Mouse (Mus musculus) mesoderm, embryonic 11.5 days (tissue): ENCODE results near the gene Lsm7.
"Not testable (repeated sequence)": the region's sequence is repeated elsewhere in the genome, so short reads cannot be mapped to it uniquely, and the experiment has no call there.

Experiments used
- DNase-seq: peaks from one replicate; pipeline ENCODE4 v3.0.0-alpha.2; 2012; ENCODE audit warnings: low read depth, low spot score

Gene Lsm7

DNA sequence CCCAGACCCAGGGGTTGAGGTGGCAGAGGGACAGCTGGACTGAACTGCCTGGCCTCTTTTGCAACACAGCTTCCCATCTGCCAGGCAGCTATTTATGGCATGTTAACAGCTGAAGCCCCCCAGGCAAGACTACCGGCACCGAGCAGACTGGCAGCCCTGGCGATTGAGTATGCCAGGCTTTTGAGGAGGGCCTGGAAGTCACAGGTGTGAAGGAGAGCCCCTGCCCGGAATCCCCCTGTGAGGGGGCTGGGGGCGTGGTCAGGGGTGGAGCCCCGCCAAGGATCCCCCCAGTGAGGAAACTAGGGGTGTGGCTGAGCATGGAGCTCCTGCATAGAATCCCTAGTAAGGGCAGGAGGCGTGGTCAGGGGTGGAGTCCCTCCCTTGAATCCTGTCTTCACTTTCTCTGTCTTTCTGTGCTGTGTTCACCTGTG lies 18.0 kb downstream of the Lsm7 start:
- no peak for DNase-seq

DNA sequence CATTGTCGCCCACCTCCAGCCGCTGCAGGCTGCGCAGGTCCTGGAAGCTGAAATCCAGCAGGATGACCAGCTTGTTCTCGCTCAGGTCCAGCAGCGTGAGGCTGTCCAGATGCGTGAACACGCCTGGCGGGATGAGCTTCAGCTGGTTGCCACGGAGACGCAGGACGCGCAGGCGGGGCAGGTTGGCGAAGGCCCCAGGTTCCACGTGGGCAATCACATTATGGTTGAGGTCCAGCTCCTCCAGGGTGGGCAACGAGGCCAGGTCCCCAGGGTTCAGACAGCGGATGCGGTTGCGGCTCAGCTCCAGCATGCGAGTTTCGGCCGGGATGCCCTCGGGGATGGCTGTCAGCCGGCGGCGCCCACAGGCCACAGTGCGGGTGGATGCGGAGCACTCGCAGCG lies 19.4 kb downstream of the Lsm7 start:
- DNase-seq = no peak

DNA sequence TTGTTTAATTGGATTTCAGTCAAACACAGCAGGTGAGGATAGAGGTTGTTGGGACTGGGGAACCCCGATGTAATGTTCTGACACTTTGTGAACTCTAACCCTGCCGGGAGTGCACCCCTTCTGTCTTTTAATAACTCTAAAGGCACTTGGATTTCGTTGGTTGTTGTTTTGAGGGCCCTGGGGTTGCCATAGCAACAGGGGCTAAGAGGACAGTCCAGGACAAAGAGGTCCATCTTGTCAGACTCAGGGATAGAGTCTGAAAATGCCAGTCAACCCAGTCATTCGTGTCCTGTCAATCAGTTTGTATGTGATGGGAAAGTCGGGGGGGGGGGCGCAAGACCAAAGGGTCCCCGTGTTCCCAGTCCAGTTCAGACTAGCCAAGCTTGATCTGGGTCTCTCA lies 22.2 kb downstream of the Lsm7 start:
- no peak for DNase-seq

DNA sequence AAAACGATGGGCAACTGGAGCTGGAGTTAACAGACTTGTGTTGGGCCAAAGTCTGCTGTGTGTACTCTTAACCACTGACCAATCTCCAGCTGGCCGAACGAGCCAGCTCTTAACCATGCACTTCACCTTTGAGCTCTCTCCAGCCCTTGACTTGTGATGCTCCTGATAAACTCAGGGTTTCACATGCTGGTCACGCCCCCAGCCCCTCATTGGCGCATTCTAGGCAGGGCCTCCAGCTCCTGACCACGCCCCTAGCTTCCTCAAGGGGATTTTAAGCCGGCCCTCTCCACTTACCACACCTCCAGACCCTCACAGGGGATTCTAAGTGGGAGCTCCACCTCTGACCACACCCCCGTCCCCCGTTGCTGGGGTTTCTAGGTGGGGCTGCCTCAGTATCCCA lies 23.9 kb downstream of the Lsm7 start:
- DNase-seq = peak; percentile 84

DNA sequence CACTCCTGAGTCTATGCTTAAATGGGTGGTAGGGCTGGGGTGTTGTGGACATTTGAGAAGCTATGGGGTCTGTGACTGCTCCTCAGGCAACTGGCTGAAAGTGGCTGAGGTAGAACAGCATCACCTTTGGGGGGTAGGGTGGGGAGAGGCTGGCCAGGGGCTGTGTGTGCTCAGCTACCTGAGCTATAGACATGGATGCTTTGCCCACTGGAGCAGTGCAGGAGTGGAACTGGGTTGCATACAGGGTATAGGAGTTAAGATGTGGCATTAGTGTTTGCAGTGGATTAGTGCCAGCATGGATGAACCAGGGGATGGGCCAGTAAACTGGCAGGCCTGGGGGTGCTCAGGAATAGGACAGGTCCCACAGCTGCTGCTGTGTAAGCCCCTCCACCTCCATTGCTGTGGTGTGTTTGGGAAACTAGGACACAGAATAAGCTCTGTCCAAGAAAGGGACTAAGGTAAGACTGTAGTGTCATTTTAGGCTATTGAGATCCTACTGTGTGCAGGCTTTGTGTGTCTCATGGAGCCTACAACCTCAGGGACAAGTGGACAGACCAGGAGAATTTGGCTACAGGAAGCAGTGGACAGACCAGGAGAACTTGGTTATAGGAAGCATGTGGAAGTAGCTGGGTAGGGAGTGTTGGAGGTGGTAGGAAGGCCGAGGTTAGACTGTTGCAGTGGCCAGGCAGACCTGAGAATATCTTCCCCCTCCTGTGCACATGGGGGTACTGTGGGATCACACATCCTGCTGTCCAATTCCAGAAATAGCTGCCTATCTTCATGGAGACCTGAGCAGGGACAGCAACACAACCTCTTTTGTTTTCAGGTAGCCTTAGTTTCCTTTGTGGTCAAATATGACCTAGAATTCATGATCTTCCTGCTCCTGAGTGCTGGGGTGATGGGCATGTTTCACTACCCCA lies 25.4 kb downstream of the Lsm7 start:
- no peak for DNase-seq

DNA sequence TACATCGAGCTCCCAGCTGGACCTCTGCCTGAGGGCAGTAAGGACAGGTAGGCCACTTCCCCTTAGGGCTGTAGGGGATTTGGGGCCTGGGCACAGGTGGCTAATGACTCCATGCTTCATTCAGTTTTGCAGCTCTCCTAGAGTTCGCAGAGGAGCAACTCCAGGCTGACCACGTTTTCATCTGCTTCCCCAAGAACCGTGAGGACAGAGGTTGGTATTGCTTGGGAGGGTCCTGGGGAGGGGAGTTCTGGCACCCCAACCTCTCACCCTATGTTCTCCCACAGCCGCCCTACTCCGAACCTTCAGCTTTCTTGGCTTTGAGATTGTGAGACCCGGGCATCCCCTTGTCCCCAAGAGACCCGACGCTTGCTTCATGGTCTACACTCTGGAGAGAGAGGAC lies 26.4 kb downstream of the Lsm7 start:
- DNase-seq = not testable (repeated sequence)

DNA sequence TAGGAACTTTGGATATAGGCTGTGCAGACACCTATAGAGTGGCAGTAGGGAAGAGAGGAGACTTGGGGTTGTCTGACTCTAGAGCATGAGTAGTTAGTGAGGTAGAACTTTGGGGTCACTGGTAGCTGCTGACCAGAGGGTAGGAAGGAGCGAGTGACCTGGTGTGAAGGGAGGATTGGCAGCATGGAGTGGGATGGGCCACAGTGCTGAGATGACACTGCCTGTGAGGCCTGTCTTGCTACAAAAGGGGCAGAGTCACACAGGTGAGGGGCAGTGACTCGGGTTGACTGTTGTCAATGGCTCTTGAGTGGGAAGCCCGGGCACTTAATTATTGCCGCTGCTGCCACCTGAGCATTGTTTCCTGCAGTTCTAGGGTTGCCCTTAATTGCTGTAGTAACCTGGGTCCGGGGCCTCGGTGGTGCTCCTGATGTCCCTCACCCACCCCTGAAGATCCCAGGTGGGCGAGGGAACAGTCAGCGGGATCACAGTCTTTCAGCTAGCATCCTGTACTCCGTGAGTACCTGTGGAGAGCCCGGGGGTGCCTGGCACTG lies 27.1 kb downstream of the Lsm7 start:
- no peak for DNase-seq

DNA sequence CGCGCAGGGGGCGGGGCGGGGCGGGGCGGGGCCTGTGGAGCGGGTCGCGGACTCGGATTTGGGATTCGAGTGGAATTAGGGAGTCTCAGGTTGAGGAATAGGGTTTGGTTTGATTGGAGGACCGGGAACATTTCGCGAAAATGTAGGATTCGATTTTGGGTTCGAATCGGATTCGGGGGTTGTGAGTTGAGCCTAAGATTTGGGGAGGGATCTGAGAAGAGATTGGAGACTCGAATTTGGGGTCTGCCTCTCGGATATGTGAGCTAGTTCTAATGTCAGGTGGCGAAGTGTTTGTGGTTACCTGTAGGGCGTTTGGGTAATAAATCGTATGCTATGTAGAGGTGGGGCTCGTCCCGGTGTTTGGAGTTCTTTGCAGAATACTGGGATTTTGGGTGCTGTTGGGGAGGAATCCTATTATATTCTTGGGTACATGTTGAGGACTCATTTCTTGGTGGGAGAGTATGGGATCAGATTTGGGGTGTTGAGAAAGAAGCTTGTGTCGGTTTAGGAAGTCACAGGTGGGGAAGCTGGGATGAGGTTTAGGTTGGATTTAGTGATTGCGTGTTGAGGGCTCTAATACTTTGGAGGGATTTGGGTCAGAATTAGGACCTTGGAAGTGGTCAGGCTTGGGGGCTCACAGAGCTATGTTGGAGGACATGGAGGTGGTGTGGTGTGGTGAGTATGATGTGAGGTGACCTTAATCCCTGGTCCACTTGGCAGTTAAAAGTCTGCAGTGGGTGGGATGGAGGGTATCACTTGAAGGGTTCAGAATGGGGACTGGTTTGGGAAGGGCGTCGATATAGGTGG lies 27.7 kb downstream of the Lsm7 start:
- DNase-seq = no peak

DNA sequence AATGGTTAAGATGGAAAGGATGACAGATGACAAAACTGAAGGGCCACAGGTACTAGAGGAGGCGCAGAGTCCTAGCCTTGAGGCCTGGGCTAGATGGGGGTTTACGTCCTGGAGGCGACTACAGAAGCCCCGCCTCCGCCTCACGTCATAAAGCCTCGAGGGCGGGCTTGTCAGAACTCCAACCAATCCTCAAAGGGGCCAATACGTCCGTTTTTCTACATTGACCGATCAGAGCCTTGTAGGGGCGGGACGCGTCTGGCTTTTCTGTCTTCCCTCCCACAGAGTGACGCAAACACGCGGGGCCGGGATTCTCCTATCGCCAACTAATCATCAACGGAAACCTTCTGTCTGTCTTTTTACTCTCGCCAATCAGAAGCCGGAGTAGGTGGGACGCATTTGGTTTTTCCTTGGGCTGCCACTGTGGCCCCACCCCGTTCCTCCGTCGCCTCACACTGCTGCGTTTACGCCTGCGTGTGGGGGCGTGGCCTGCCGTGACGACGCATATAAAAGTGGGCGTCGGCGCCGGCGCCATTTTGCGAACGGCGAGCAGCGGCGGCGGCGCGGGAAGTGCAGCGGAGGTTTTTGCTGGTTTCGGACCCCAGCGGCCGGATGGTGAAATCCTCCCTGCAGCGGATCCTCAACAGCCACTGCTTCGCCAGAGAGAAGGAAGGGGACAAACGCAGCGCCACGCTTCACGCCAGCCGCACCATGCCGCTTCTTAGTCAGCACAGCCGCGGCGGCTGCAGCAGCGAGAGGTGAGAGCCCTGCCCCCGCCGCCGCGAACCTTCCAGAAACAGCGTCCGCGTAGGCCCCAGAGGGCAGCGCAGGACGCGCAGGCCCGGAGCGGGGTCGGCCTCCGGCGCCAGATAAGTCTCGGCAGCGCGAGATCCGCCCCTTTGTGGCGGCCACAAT lies 28.6 kb downstream of the Lsm7 start, which contains the start of gene Oaz1:
Gene Oaz1 (plus strand): TSS at position 506 of the 912 bp plus-strand sequence.
- peak; percentile 99 for DNase-seq

DNA sequence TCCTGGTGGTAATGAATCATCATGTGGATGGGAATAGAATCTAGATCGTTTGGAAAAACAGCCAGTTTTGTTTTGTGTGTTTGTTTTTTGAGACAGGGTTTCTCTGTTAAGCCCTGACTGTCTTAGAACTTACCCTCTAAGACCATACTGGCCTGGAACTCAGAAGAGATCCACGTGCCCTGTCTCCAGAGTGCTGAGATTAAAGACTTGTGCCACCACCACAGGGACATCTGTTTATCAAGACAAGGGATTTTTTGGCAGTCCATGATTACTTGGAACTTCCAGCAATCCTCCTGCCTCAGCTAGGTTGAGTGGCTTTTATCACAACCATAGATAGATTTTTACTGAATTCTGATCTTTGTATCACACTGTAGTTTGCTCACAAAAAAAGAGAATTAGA lies 30.2 kb downstream of the Lsm7 start:
- no peak for DNase-seq

DNA sequence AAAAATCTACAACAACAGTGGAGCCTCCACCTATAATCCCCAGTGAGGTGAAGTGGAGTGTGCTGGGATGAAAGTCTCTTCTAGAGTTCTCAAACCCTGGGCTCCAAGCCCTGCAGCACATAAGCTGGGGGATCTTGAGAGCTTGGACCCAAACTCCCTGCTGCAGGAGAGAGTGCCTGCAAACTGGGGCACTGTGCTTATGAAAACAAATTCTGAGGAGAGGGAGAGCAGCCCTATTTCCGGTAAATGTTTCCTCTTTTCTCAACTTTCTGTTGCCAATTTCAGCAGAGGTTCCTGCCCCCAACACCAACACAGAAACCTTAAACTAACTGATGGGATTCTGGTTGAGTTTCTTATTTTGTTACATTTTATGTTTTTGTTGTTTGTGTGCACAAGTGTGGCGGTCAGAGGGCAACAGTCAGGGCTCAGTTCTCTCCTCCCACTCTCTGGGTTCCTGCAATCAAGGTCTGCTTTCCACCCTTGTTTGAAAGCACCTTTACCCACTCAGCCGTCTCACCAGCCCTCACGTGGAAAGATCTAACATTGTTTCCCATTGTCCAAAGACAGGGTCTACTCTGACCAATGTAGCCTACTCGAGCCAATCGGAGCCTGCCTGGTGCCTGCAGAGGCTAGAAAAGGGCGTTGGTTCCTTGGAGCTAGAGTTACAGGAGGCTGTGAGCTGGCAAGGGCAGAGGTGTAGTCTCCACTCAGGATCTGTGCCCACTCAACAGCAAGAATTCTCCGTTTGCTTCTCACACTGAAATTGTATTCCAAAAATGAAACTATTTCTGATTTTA lies 31.0 kb downstream of the Lsm7 start:
- DNase-seq = no peak

DNA sequence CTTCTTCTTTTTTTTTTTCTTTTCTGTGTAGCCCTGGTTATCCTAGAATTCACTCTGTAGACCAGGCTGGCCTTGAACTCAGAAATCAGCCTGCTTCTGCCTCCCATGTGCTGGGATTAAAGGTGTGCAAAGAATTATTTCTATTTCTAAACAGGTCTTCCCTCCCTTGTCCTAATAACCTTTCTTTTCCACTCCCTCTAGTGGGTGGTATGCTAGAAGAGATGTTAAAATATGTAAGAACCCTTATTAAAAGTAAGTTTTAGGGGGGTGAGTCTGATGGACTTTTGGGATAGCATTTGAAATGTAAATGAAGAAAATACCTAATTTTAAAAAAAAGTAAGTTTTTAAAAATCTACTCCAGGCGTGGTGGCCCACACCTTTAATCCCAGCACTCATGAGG lies 31.7 kb downstream of the Lsm7 start:
- no peak for DNase-seq

DNA sequence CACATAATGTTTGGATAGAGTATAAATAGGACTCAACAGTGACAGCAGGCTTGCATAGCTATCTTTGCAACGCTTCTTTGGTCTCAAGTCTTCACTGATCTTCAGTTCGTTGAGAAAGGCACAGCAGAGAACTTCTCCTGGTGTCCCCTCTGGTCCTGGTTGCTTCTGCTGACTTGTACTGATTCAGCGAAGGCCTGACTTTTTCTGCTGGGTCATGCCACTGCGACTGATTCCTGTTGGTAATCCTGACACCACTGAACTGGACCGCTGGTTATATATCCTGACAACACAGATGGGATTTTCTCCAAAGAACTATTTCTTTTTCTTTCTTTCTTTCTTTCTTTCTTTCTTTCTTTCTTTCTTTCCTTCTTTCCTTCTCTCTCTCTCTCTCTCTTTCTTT lies 32.5 kb downstream of the Lsm7 start:
- no peak for DNase-seq

DNA sequence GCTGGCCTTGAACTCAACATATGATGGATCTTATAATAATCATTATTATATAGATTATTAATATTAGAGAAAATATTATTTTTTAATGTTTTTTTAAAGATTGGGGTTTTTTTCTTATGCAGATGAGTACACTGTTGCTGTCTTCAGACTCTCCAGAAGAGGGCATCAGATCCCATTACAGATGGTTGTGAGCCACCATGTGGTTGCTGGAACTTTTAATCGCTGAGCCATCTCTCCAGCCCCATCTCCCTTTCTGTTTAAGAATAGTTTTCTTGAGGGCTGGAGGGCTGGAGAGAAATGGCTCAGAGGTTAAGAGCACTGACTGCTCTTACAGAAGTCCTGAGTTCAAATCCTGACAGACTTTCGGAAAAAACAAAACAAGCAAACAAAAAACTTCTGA lies 33.0 kb downstream of the Lsm7 start:
- no peak for DNase-seq

DNA sequence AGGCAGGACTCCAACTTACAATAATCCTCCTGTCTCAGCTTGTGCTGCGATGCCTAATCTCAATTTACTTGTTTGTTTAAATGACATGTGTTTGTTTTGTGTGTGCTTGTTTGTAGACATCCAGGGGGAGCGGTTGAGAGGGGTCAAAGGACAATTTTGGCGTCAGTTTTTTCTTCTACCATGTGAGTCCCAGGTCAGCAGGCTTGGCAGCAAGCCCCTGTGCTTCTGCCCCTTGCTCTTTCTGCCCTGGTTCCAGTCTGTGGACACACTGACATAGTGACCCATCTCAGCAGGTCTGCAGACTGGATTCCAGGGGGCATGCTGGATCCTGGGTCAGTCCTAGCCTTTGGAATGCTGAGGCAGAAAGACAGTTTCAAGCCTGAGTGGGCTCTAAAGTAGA lies 35.6 kb downstream of the Lsm7 start:
- DNase-seq = no peak

DNA sequence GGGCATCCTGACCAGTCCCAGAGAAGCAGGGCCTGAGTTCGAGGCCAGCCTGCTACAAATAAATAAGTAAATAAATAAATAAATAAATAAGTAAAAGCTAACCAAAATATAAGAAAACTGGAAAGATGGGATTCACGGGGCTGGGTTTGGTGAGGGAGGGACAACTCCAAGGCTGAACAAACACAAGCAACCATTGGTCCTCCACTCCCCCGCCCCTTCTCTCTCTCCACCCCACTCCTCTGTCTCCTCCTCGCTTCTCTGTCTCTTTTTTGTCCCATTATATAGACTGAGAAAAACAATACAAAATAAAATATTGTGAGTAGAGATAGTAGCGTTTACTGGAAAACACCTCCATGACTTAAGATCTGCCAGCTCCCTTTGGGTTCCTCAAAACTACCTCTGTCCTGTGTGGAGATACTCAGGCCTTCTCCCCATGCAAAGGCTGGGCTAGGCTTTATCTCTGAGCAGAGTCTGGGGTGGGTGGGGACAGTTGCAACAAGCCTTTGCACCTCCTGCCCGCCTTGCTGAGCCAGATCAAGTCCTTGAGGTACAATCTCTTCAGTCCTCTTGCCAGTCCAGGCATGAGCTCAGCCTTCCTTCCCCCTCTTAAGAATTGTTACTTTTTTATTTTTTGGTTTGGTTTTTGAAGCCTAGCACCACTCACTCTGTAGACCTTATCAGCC lies 36.3 kb downstream of the Lsm7 start:
- no peak for DNase-seq

DNA sequence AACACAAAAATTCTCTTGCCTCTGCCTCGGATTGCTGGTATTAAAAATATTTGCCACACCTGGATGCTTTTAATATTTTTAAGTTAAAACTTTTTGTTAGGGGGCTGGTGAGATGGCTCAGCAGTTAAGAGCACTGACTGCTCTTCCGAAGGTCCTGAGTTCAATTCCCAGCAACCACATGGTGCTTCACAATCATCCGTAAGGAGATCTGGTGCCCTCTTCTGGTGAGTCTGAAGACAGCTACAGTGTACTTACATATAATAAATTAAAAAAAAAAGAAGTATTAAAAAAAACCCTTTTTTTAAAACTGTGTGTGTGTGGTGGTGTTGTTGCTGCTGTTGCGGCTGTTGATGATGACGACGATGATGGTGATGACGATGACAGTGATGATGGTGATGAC lies 37.1 kb downstream of the Lsm7 start:
- DNase-seq = not testable (repeated sequence)

DNA sequence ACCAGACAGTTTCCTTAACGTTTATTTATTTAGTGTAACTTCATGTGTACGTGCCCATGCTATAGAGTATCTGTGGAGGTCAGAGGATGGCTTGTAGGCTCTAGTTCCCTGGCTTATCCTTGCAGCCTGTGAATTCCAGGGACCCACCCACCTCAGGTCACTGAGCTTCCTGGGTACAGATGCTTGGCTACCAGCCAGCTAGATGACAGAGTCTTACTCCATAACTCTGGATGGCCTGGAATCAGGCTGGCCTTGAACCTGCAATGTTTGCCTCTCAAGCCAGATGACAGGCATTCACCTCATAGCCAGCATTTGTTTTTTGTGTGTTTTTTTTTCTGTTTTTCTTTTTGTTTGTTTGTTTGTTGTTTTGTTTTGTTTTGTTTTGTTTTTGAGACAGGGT lies 37.8 kb downstream of the Lsm7 start:
- DNase-seq = no peak

DNA sequence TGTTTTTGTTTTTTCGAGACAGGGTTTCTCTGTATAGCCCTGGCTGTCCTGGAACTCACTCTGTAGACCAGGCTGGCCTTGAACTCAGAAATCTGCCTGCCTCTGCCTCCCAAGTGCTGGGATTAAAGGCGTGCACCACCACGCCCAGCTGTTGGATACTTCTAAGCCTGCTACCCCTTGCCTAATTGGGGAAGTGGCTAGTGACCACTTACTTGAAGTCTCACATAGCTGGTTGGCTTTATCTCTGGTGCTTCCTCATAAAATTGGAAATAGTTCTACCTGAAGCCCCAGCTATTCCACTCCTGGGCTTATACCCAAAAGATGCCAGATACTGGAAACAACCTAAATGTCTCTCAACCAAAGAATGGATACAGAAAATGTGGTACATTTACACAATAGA lies 38.7 kb downstream of the Lsm7 start:
- DNase-seq = not testable (repeated sequence)

DNA sequence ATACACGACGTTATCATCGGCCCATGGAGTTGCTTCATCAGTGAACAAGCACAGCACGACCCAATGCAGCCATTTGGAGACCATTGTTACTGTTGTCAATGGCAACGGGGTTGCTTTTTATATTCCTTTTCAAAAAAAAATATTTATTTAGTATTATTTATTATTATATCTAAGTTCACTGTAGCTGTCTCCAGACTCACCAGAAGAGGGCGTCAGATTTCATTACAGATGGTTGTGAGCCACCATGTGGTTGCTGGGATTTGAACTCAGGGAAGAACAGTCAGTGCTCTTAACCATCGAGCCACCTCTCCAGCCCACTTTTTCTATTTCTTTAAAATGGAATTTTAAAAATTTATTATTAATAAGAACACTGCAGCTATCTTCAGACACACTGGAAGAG lies 40.2 kb downstream of the Lsm7 start:
- DNase-seq = no peak
